Mouse (Mus musculus) granulocyte monocyte progenitor cell, adult 5-6 weeks (primary cell): ENCODE data around the gene Tmem235. TPM values are rescaled to one million over a fixed set of nuclear protein-coding genes. Genes with fewer than 3 reads are reported as not detected.
A peak's percentile ranks its signal among the peaks of the same experiment; 100 is the strongest.

Experiments
- ATAC-seq: replicated peaks from 2 replicates; pipeline ENCODE4 v1.8.0; 2016; ENCODE audit warnings: mild to moderate bottlenecking, moderate TSS enrichment, inconsistent platforms; ENCODE audit not compliant: poor library complexity, severe bottlenecking
- total RNA-seq, 2 experiments: library from RNA; stranded (forward) in 1 of 2; stranded (reverse) in 1 of 2; fragments of 200-712, 200-1000 nt in 1 of 2; fragments of >200 nt in 1 of 2; fragmentation: Nextera tagmentation in 1 of 2; gene quantifications; 2 replicates each; pipeline ENCODE4 v1.2.3; 2014 to 2017

The Tmem235 gene
- total RNA-seq, 2 experiments from 2014 or later = not detected

DNA sequence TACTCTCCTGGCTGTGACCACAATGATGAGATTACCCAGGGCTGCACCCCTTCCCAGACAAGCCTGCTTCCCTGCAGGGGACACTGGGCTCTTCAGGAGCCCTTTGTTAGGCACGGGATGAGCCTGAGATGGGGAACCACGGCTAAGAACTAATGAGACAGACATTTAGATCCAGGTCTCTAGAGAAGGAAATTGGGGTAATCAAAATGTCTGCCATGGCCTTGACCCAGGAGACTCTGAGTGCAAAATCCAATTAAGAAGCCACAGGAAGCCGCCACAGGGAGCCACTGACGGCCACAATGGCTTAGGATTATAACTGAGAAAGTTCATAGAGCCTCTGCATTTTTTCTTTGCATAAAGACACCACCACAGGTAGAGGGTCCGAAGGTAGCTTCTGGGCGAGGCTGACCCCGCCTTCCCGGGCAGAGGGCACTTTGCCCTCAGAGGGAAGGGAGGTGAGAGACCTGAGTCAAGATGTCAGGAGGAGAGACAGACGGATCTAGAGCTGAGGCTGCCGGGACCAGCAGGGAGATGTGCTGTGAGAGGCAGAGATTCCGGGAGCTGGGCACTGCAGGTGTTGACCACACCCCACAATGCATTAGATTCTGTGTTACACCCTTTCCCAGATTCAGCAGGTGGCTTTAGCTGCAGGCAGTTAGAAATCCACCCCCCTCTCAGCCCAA, 2.8 kb downstream of the Tmem235 start:
- no peak for ATAC-seq

DNA sequence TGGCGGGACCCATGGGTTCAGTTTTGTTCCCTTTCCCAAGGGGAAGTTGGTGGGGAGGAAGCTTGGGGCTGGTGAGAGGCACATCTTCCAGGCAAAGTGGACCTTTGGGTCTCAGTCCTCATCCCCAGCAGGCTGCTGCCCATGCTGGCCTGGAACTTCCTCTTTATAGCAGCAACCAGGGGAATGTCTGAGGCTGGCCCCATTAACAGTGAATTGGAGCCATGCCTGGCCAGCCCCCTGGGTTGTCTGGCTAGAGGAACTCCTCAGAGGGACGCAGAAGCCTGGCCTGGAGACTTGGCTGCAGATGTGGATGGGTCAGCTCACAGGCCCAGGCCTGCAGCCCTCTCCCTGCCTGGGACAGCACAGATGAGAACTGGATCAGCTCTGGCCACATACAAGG, 4.3 kb downstream of the Tmem235 start:
- peak; percentile 67 for ATAC-seq

DNA sequence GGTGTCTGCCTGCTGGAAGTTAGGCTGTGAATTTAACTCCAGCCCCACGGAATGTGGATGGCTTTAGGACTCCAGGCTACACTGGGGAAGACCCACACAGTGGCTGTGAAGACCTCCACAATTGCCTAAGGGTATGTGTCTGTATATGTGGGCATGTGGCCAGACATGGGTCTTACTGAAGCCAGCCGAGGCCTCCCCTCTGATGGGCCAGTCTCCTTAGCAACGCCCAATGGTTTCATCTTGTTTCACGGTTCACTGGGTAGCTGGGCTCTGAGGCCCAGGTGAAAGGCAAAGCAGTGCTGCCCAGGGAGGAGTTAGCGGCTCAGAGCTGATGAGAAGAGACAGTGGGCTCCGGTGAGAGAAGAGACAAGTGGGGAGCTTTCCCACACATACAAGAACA, 5.4 kb downstream of the Tmem235 start:
- ATAC-seq = no peak

DNA sequence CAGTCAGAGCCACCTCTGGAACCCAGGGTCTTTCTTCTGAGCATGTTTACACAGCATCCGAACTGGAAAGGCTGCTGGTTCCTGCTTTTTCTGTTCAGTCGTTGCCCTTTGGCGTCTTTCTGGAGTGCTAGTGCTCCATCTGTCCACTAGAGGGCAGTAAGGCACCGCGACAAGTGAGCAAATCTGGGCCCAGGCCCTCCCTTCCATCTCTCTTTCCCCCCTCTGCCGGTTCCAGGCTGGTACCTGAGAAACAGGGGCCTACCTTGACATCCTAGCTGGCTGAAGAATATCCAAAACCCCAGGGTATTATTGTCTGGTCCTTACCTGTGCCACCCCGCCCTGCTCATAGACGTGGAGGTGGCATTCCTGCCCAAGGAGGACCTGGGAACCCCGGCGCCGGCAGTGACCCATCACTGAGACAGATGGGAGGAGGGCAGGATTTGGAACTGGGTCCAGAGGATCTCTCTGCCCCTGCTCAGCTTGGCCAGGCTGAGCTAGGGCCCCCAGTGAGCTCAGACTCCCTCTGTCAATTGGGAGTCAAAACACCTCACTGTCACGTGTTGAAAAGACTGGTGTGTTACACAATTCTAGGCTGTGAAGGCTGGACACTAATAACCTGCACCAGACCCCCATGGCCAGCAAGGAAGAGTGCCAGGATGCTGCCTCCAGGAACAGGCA, 10.3 kb downstream of the Tmem235 start:
- peak; percentile 58 for ATAC-seq

DNA sequence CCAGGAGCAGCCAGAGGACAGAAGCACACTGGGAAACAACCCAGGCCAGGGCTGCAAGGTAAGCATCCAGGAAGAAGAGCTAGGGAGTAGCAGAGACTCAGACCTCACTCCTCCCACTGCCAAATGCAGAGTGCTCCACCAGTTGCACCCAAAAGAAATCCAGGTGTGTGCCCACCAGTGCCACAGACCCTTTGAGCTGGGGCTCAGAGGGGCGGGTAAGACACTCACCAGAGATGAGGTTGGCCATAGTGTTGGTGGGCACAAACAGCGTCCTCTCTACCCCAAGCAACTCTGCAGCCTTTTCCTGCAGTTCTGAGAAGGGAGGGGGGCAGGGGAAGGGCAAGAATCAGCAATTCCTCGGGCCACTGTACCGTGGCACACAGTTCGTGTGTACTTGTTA, 10.8 kb downstream of the Tmem235 start:
- no peak for ATAC-seq

DNA sequence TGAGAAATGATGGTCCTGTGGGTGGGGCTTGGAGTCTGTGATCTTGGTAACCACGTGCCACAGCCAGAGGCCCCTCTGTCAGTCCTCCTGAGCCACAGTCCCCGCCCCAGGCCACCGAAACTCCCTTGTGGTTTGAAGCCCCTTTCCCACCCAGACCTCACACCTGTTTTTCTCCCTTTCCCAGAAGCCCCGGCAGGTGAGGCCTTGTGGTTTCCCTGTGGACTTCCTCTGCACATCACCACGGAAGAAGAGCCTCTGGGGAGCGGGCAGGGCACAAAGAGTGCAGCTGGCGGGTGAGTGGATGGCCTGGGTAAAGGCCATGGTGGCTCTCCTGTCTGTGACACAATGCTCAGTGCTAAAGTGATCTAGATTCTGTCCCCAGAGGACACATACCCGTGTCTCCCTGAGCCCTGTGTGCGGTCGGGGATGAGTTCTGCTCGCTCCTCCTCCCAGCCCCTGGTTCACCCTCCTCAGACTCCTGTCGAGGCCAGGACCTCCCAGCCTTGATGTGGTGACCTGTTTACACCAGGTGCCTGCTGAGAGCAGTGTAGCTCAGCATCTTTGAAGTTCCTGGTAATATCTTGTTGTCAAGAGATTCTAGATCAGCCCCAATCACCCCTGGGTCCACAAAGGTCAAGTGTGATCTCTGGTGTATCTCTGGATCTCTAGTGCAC, 11.5 kb downstream of the Tmem235 start:
- no peak for ATAC-seq

DNA sequence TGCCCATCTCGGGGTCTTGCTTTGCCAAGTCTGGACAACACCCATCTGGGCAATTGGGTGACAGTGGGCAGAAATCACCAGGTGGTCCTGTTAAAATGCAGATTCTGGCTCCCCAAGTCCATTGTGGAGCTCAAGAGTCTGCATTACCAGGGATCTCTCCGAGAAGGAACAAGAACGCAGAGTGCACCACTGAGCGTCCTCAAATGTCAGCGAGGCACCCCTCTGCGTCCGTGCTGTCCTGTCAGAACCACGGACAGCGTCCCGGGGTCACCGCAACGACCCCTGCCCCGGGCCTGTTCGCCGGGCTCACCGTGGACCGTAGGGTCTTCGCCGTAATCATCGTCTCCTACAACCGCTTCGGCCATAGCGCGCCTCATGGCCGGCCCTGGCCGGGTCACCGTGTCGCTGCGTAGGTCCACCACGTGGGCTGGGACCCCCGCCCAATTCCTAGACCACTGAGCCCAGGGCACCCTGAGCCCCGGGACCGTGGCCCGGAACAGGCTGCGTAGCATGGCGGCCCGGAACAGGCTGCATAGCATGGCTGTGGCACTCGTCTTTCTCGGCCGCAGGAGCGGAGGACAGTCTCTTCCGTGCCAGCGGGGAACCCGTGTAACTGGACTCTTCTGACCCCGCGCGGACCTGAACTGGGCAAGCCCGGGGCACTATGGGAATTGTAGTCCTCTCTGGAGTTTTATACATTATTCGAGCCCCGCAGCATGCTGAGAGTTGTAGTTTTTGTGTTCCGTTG, 12.5 kb downstream of the Tmem235 start, which contains the start of gene Tha1:
Tha1 (minus strand) TSS at position 621 of the 748 bp plus-strand sequence.
- ATAC-seq = peak; percentile 62

DNA sequence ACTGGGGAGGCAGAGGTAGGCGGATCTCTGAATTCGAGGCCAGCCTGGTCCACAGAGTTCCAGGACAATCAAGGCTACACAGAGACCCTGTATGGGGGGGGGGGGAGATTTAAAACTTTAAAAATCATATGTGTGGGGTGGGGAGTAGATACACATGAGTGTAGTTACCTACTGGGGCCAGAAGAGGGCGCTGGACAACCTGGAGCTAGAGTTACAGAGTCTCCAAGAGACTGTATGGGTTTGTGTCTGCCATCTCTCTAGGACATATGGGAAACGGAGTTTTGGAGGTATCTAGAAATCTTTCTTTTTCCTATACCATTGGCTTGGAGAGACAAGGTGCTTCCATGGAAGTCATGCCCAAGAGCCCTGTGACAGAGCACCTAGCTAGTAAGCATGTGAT, 13.9 kb downstream of the Tmem235 start:
- no peak for ATAC-seq

DNA sequence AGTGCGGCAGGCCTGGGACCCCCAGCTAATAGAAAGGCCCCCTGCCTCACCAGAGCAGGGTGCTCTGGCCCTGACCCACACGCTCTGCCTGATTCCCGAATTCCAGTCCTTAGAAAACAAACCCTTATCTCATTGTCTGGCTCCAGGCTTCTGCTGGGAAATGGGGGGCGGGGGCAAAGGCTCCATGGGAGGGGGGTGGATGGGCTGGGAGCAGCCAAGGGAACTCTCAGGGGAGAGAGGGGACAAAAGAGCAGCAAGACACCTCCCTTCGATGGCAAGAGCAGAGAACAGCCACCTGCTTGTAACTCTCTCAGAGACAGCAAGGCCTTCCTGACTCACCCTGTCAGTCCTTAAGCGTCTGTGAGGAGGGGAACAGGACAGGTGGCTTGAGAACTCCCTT, 15.1 kb downstream of the Tmem235 start:
- no peak for ATAC-seq

DNA sequence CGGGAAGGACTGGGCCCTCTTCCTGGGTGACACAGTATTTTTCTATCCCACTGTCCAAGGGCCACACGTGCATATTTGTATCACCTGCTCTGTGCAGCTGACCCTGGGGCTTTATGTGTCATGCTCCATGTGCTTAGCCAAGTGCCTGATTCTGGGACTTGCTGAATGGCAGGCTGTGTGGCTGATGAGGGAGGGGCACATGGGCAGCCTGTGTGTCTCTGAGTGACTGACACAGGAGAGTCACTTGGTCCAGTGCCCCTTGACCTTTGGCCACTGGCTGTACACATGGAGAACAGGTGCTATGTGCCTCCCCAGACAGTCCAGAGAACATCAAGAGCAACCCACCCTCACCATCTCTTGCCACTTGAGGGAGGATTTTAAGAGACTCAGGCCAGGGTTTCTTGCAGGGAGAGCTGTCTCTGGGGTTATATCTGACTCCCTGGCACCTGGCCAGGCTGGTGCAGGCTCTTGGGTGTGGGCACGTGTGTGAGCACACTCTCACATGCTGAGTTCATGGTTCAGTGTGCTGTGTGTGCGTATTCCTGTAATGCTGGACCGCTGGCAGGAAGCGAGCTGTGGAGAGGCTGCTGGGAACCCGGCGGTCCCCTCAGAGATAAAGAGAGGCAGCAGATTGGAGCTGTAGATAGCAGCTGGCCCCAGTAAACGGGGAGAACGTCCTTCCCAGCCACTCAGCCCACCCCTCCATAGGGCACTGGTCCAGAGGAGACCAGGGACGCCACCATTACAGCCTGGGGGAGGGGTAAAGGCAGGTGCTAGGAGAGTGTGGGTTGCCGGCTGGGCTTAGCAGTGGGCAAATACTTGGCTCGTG, 17.6 kb downstream of the Tmem235 start:
- peak; percentile 26 for ATAC-seq

DNA sequence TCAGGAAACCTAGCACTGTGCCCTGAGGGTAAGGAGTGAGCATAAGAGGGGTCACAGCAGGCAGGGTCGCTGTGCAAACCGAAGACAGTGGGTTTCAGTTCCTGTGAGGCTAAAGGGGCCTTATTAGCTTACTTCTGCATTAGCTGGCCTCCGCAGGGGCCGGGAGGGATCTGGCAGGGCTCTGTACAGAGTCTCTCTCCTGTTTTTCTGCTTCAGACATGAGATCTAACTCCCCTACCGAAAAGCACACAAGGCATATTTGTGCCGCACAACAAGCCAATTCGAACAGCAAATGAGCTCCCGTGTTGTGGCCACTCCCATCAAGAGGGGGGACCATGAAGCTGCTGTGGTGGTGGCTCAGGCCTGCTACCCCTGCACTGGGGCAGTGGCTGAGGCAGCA, 18.3 kb downstream of the Tmem235 start:
- ATAC-seq = peak; percentile 63

DNA sequence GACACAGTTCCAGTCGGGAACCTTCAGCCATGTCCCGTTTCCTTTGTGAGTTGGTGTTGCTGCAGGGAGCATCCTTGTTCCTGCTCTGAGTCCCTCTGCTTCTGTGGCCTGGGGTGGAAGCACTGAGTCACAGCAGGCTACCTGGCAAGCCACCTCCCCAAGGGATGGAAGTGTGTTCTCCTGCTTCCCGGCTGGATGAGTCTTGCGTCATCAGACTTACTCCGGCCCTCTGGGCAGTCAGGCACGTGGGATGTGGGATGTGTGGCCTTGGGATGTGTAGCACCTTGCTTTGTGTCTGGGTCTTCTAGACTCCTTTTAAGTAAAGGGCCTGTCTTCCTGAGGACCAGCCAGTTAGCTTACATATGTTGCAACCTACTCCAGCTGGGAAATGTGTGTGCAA, 19.1 kb downstream of the Tmem235 start:
- no peak for ATAC-seq

DNA sequence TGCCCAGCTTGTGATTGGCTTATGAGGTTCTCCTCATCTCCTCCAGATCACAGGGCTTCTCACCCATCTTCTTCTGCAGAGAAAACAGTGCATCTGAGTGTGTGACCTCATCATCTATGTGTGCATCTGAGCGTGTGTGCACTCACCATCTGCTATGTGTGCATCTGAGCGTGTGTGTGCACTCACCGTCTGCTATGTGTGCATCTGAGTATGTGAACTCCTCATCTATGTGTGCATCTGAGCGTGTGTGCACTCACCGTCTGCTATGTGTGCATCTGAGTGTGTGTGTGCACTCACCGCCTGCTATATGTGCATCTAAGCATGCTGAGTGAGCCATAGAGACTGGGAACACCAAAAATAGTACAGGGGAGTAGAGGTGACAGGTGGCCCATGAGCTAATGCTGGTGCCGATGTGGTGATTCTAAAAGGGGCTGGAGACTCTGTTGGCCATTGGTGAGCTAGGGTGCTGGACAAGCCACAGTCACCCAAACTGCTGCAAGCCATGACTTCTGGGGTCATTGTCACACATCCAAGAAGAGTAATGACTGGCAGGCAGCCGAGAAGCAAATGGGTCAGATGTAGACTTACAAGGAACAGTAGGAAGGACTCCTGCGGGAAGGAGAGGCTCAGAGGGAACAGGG, 19.9 kb downstream of the Tmem235 start:
- no peak for ATAC-seq

DNA sequence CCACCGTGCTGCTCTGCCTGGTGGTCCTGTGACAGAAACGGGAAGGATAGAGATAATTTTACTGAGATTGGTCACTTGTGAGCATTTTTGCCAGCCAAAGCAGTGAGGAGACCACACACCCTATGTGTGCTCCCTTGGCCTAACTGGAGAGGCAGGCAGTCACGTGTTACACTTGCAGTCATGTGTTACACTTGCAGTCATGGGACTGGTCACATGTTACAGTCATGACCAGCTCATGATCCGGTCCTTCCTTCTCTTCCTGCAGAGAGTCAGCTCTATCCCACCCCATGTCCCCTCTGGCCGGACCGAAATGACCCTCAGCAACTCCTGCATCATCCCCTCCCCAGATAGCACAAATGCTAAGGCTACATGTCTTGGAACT, 20.4 kb downstream of the Tmem235 start:
- no peak for ATAC-seq

DNA sequence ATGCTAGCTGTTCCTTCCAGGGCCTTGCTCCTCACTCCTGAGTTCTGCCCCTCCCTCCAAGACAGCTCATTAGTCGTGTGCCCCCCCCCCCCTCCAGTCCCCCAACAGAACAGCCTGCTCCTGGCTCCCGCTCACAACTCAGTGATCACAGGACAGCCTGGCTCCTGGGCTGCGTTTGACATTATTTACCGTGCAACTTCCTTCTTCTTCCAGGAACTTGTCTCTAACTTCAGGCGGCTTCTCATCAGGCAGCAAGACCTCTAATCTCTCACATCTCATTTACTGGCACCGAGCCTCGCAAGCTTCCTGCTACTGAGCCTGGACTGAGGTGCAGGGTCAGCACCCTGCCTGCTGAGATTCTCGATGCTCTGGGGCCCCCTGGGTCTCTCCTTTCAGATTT, 21.2 kb downstream of the Tmem235 start:
- no peak; the same call in 1 of the 2 replicates for ATAC-seq

DNA sequence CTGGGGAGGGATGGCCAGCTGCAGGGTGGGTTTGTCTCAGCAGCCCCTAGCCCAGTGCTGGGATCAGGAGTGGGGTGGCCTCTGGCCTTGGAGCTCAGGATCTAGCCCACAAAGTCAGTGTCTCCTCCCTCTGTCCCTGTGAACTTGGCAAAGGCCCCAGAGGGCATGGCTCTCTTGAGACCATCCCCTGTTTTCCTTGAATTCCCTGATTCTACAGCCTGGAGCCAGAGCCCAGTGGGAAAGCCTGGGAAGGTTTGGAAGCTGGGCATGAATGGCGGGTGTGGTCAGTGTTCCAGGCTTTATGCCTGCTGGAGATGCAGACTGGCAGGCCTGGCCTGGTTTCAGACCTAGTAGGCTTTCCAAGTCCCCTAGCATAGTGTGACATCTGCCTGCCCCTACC, 21.7 kb downstream of the Tmem235 start:
- no peak for ATAC-seq

DNA sequence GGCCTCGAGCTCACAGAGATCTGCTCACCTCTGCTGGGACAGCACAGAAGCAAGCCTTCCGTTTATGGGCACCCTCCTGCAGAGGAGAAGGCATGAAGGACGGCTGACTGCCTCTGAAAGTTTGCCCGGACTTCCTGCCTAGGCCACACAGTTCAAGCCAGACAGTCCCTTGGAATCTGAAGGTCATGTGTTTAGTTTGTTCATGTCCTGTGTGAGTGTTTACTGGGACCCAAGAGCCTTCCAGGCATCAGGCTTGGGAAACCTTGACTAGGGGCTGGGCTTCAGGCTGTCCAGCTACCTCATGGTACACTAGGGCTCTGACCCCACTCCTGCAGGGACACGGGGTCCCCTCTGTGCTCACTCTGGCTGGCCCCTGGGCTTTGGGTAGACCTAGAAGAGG, 25.4 kb downstream of the Tmem235 start:
- ATAC-seq = no peak

DNA sequence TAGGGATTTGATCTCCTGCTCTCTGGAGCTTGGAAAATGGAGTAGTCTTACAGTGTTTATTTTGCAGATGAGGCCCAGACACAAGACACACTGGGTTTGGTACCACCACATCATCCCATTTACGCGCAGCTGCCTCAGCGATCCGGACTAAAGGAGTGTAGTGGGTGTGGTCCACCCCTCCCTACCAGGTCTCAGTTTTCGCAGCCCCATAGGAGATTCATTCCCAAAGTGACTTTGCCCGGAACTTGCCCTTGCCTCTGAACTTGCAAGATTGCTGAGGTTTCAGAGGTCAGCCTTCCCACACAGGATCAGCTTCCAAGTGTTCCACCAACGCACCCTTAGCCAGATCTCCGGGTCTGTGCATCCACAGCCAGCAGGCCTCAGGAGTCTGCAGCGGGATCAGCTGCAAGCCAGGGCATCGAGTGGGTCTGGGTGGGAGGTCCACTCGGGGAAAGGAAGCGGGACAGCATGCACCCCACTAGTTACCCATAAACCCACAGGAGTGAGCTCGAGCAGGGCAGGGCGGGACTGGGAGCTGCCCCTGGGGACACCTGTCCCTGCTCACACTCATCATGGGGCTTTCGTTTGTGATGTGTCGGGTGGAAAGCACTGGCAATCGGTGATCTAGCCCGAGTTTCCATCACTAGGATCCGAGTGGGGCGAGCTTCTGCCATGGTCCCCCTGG, 27.8 kb downstream of the Tmem235 start:
- ATAC-seq = no peak
